Mouse (Mus musculus) lung, adult 18-20 months (tissue): ENCODE measurements around the gene Klf2.

ENCODE experiments used
- DNase-seq, 2 experiments: peaks; one replicate each; pipeline ENCODE4 v3.0.0; 2022; ENCODE audit warnings: mixed read lengths in 2 of 2

Klf2 gene

DNA sequence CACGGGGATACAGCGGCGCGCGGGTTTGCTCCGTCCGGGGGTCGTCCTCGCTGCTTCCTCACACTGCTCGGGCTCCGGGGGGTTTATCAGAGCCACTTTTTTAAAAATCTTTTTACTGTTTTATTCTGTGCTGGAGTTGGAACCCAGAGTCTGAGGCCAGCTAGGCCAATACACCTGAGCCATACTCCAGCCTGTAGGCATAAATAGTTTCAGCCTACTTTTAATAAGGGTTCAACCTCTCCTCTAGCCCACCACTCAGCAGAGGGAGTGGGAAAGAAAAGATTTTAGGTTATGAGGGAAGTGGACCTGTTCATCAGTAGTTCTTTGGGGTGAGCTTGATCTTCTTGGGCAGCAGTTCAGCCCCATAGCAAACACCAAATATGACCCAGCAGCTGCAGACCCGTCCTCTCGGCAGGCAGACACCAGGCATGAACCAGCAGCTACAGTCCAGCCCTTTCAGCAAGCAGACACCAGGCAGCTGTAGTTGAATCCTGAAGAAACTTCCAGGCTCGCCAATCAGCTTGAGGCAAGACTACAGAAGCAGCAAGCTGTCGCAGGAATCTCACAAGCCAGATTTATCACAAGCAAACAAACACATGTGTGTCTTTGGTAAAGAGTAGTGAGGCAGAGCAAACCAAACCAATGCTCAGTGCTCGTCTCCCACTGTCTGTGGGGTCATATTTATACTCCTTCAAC lies 13.5 kb upstream of the Klf2 start, which contains the start of gene Gm10282:
Gene Gm10282, minus strand, starts transcription at position 51 of the 696 bp plus-strand sequence.
- no peak for DNase-seq

DNA sequence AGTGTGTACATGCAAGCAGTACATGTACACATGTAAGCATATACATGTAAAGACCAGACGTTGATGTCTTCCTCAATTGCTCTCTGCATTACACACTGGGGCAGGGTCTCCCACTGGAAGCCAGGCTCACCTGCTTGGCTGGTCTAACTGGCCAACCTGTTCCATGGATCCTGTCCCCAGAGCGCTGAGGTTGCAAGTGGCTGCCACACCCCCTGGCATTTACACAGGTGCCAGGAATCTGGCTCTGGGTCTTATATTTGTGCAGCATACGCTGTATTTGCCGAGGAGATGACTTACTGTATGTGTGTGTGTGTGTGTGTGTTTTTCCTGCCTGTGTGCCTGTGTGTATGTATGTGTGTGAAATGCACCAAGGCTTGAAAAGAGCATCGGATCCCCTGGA lies 11.9 kb upstream of the Klf2 start:
- peak; percentile 40 to 50 for DNase-seq

DNA sequence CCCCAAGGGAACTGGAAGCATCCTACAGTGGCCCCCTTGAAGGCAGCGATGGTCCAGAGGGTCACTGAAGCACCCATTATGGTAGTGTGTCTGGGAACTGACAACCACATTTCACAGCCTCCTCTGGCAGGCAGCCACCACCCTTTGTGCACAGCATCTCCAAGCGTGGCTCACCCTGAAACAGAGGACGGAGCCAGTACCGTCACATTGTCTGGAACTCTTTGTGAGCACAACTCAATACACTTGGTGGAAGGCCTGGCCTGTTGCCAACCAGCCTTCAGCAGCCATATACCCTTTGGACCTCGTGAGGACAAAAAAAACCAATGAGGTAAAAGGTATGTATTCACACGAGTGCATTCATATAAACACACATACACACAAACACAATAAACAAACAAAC lies 10.6 kb upstream of the Klf2 start:
- DNase-seq: peak; percentile 27 to 61

DNA sequence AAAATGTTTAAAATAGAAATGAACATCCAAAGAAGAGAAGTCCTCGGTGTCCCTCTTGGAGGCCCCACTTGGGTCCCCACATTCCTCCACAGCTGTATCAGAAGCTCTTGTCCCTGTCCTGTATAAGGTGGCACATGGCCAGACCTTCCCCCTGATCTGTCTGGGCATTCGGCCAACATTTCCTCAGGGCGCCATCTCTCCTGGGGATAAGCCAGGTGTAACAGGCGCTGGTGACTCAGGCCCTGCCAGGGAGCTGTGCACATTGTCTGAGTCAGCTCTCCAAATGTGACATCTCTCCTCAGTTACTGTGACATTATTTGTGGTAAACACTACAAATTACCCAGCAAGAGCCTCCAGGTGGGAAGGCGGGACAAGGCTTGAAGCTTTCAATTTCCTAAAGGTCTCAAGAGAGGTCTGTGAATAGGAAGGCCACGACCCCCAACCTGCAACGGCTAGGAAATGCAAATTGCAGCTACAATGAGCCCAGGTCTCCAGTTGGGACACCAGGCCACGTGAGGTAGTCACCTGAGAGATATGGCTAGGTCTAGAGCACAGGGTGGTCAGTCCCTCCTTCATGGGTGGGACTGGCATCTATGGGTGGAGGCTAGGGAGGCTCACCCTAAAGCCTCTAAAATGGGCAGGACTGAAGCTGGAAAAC lies 7.9 kb upstream of the Klf2 start:
- DNase-seq: peak; percentile 59 to 60

DNA sequence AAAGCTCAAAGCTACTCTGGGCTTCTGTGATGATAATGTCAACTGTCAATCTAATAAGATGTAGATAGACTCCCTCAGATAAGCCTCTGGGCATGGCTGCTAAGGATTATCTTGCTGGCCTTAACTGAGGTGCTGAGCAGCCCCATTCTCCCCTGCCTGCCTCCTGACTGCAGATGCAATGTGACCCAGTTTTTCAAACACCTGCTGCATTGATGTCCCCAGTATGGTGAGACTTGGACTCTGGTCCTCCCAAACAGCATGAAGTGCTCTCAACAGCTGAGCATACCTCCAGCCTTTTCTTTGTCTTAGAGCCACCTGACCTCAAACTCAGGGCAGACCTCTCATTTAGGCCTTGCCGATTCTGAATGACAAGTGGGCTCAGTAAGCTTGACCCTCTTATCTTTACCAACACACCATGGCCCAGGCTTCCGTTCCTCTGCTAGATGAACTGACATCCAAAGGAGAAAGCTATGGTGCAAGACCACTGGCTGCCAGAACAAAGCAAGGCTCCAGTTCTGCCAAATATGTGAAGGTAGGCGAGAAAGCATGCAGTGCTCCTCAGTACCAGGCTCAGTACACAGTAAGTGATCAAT lies 5.8 kb upstream of the Klf2 start:
- DNase-seq: no peak

DNA sequence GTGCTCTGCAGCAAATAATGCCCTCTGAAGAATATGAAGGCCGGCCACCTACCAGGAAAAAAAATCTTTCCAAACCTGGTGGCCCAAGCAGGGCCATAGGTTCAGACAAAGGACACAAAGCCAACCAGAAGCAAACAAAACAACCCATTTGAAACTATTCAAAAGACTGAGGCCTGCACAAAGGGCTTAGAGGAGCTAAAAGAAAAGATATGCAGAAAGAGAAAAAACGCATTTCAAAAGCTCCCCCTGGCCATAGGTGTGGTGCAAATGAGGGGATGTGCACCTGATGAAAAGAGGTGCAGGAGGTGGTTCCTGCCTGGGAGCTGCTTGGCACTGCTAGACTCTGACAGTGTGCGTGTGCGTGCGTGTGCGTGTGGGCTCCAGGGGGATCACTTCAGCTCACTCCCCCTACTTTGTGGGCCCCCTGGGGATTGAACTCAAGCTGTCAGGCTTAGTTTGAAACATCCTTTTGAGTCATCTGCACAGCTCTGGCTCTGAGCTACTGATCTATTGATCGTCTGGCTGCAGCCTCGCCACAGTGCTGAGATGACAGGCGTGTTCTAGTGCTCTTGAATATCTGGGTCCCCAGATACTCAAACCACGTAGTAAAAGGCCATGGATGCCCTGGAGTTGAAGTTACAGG lies 2.7 kb upstream of the Klf2 start:
- DNase-seq: no peak

DNA sequence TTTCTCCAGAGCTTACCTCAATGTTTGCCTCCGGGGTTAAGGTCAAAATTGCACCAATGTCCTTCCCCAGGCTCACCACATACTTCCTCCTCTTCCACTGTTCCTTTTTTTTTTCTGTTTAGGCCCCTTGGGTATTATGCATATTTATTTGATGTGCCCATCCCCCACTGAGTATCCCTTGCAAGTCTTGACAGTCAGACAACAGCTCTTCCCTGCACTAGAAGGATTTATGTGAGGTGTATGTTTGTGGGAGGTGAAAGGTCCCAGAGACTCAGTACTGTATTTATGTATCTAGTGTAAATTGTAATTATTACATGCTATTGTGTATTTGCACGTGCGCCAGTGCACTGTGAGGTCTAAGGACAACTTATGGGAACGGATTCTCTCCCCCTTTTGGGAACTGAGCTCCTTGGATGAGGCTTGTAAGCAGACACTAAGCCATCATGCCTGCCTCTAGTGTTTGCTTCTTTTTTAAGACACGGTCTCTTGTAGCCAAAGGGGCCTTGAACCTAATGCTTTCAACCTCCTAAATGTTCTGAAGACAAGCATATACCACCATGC lies 1.0 kb upstream of the Klf2 start:
- DNase-seq: peak; percentile 43 to 54

DNA sequence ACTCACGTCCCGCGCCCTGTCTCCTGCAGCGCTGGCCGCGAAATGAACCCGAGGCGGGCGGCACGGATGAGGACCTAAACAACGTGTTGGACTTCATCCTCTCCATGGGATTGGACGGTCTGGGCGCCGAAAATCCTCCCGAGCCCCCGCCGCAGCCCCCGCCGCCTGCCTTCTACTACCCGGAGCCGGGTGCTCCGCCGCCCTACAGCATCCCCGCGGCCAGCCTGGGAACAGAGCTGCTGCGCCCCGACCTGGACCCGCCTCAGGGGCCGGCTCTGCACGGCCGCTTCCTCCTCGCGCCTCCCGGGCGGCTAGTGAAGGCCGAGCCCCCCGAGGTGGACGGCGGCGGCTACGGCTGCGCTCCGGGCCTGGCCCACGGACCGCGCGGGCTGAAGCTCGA lies 564 bp downstream of the Klf2 start:
- no peak for DNase-seq

DNA sequence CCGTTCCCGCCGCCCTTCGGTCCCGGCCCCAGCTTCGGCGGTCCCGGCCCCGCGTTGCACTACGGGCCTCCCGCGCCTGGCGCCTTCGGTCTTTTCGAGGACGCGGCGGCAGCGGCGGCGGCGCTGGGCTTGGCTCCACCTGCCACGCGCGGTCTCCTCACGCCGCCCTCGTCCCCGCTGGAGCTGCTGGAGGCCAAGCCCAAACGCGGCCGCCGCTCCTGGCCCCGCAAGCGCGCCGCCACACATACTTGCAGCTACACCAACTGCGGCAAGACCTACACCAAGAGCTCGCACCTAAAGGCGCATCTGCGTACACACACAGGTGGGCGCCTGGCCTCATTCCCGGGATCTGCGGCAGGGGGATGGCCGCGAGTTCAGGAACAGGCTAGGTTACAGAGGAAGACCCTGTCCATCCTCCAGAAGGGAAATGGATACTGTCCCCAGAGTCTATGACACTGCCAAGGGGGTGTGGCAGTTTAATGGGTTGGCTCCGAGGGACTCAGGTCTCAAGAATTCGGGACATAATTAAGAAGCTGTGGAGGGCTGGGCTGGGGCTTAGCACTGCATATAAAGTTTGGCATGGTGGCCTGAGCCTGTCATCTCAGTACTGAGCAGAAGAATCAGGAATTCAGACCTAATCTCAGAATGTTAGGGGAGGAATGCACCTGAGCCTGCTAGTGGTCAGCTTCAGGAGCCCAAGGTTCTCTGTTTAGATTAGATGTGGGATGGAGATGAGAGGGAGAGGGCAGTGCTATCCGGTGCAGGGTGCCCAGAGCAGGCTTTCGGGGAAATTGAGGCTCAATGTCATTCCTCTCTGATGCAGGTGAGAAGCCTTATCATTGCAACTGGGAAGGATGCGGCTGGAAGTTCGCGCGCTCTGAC lies 1.3 kb downstream of the Klf2 start:
- peak; percentile 40 to 51 for DNase-seq

DNA sequence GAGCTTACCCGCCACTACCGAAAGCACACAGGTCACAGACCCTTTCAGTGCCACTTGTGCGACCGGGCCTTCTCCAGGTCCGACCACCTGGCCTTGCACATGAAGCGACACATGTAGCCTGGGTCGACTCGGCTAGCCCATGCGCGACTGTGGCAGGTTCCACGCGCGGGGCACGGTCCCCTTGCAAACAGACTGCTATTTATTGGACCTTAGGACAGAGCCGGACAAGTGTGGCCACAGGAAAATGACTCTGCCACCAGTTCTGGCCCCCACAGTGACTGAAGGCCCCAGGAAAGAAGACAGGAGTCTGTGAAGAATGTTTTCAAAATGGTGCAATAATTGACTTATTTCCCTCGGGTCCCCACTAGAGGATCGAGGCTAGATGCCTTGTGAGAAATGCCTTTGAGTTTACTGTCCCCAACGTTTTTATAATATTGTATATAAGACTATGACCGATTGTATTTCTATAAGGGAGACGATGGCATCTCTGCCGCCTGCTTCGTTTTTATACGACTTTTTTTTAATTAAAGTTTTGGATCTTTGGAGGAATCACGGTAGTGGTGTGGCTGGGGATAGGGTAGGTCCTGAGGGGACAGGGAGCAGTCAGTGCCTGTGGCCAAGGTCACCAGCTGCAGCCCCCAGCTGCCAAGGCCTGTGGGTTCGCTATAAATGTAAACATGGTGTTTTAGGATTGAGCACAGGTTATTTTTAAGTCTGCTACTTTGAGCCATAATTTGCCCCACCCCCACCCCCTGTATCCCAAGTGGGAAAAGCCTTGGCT lies 2.2 kb downstream of the Klf2 start:
- DNase-seq: no peak

DNA sequence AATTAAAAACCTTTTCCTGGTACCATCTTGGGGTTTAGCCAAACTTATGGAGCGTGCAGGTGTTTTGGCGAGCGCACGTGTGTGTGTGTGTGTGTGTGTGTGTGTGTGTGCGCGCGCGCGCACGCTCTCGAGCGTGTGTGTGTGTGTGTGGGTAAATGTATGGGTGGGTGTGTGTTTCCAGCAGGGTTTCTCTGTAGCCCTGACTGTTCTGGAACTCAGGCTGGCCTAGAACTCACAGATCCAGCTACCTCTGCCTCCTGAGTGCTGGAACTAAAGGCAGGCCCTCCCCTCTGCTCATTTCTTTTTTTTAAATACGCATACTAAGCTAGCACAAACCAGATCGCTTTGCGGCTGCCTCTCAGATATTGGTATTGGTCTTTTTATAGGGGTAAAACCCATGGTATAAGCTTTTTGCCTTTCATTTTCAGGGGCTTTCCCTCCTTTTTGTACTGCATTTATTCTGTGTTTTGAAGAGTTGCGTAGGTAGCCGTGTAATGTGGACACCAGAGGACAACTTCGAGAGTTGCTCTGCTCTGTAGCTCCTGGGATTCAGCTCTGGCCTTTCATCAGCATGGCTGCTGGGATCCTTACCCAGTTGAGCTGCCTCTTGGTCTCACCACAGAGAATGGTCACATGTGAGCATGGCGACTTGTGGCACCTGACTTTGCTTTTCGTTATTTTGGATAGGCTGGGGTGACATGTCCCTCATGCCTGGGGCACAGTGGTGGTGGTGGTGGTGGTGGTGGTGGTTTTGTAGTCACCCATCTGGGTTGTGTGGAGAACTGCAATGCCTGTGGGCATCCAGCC lies 3.0 kb downstream of the Klf2 start:
- peak in 1 of 2 experiments; percentile 23 for DNase-seq

DNA sequence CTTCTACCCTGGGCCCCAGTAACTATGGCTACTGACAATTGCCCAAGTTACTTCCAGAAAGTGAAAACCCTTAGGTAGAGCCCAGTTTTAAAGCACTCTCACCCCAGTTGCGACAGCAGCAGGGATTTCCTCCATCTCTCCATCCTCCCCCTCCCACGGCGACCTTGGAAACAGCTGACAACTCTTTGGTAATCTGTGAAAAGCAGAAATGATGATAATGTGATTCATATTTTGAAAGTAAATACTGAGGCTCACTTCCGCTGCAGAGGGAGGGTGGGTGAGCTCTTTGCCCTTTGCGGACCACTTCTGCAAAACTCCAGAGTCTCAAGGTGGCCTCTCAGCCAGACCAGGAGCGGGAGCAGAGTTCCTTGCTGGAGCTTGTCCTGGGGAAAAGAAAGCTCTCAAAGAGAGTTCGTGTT lies 3.6 kb downstream of the Klf2 start:
- peak; percentile 81 to 82 for DNase-seq

DNA sequence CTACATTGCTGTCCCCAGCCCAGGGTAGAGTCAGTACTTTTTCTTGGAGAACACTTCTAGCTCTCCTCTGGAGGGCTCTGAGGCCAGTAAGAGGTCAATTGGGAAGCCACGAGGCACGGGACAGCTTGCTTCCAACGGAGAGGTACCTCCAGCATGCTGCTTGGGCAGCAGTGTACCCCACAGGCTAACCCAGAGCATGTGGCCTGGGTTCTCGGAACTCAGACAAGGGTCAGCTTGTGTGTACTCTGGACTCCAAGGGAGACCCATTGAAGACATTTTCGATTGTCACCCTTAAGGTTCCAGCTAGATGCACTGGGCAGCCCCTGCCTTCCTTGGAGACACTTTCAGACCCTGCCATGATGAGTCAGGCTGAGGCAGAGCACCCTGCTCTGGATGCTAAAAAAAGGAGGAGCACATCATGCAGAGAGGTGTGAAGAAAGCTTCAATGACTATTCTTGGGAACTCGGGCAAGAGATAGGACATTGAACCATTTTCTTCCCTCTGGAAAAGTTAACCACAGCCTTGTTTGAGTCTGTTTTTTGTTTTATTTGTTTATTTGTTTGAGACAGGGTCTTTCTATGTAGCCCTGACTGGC lies 4.4 kb downstream of the Klf2 start:
- DNase-seq: peak in 1 of 2 experiments; percentile 29

DNA sequence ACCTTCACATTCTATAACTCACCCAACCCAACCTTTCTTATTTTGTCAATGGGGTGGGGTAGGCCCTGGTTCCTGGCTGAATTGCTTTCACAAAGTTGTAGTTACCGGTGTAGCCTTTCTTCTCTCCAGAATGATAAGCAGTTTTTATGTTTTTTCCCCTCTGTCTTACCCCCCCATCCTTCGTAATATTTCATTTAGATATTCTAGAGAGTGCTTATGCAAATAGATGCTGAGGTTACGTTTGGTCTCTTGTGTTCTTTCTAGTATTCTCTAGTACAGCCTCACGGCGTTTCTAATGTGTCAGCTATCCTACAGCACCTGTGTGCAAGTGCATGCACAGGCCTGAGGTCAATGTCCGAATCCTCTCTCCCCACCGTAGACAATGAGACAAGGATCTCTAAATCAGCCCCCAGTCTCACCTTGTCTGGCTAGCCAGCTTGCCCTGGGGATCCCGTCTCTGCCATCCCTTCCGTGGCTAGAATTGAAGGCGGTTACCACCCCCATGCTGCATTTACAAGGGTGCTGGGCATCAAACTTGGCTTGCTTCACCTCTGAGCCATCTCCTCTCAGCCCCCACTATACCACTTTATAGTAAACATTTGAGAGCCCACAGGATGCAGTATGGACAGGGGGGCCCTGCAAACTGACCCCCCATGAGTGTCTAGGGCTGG lies 5.3 kb downstream of the Klf2 start:
- DNase-seq: no peak

DNA sequence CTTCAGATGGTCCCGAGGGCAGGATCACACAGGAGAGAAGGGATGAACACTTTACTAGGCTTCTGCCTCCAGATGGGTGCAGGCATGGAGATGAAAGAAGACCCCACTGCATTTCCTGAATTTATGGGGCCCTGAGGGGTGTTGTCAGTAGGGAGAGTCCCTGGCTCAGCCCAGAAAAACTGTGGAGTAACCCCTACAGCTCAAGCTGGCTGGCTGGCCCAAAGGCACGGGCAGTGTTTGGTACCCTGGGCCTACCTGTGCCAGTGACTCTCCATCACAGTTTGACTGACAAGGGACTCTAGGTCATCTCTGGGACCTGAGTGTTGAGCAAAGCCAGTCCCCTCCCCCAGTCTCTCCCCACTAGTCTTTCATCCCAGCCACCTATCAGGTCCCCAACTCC lies 5.9 kb downstream of the Klf2 start:
- no peak for DNase-seq

DNA sequence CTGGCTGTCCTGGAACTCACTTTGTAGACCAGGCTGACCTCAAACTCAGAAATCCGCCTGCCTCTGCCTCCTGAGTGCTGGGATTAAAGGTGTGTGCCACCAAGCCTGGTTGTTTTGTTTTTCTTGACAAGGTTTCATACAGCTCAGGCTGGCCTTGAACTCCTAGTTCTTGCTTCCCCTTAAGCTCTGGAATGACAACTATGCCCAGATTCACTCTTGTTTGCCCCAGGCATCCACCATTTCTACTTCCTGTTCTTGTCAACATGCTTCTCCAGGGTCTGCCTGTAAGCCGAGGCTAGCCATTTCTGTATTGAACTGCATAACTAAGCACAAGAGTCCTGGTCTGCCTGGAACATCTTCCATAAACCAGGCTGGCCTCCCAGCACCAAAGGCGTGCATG lies 10.3 kb downstream of the Klf2 start:
- no peak for DNase-seq

DNA sequence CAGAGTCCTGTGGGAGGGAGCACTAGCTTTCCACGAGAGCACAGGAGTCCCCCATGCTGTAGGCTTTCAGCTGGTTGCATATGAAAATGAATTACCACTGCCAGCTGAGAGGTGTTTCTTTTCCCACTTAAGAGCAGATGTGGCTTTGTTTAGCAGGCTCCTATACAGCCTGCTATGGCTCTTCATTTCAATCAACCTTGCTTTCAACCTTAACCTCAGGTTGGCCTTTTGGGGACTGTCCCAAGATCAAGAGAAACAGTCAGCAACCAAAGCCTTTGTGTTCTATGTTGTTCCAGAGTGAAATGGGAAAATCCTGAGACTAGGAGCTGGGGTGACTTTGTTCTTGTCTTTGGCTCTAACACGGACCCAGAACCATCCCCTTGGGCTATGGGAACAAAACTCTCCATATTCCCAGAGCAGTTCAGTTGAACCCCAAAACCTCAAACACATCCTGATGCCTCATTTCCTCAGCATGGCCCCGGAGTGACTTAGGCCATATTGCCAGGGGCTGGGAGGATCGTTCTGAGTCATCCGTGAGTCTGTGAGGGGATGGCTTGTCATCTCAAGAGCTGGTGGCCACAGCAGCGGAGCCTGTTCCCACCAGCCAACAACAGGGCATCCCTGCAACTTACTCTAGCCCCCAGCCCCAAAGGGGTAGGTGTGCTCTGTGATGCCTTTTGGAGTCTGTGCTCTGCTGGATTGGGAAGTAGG lies 12.1 kb downstream of the Klf2 start:
- no peak for DNase-seq

DNA sequence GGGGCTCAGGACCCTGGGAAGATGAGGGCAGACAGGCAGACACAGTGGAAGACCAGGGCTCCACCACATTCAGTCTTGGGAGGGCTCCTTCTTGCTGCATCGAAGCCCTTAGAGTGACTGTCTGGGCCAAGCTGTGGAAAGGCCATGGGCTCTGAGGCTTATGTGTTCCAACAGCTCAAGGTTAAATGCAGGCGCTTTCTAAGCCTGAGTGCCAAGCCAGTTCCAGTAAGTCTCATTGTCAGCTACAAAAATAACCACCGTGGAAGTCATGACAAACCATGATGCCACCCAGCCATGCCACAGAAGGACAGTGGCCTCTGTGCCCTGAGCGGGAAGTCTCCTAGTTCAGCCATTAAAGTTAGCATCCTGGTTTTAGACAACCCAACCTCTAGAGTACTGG lies 12.8 kb downstream of the Klf2 start:
- DNase-seq: no peak
